Mouse (Mus musculus) cerebellum, adult 2 months (tissue): ENCODE data around the gene Shoc2. TPM values are rescaled to one million over a fixed set of nuclear protein-coding genes. Genes with fewer than 3 reads are reported as not detected.
"Not testable (repeated sequence)": the region's sequence is repeated elsewhere in the genome, so short reads cannot be mapped to it uniquely, and the experiment has no call there.

ENCODE experiments used
- DNase-seq, 2 experiments: peaks; one replicate each; pipeline ENCODE4 v3.0.0; 2021
- H3K27ac ChIP-seq: fragments of 200-500 bp; 2 replicates; pipeline ENCODE4 v1.5.1; 2012; ENCODE audit warnings: low read length, control low read depth, inconsistent platforms; ENCODE audit not compliant: insufficient read depth
- H3K27me3 ChIP-seq: fragments of 200-500 bp; 2 replicates; pipeline ENCODE4 v1.6.1; 2012; ENCODE audit warnings: inconsistent platforms, mild to moderate bottlenecking, low read length, moderate library complexity; ENCODE audit not compliant: control insufficient read depth, insufficient read depth
- H3K4me1 ChIP-seq: fragments of 200-500 bp; 2 replicates; pipeline ENCODE4 v1.6.1; 2011; ENCODE audit warnings: low read length; ENCODE audit not compliant: control insufficient read depth, insufficient read depth
- H3K4me3 ChIP-seq: fragments of 200-500 bp; replicated peaks from 2 replicates; pipeline ENCODE3; 2011; ENCODE audit warnings: mild to moderate bottlenecking, low read depth, low read length, control low read depth; ENCODE audit not compliant: insufficient read depth
- CTCF ChIP-seq: fragments of 200-500 bp; IDR thresholded peaks from 2 replicates; pipeline ENCODE4 v1.5.1; 2011; ENCODE audit warnings: low read depth, mild to moderate bottlenecking, control low read depth, low read length, moderate library complexity, borderline replicate concordance; ENCODE audit not compliant: insufficient read depth
- POLR2A ChIP-seq: fragments of 200-500 bp; IDR thresholded peaks from 2 replicates; pipeline ENCODE4 v1.6.1; 2011; ENCODE audit warnings: low read length, control low read depth, borderline replicate concordance; ENCODE audit not compliant: insufficient read depth
- WGBS: fragments of 180-500 bp; shearing (Covaris S2); methylation state at CpG from one replicate; pipeline ENCODE4 v1.1.7; 2018; 5-methylcytosine and 5-hydroxymethylcytosine counted together
- polyA plus RNA-seq: library from polyadenylated mRNA; depleted of rRNA; stranded (reverse); fragments of >200 nt; gene quantifications from 2 replicates; pipeline ENCODE4 v1.2.3, GENCODE M21; 2012

The Shoc2 gene
- polyA plus RNA-seq, 1 experiment = 31.9 TPM

- 0% methylated on average over 45 of the region's 47 CpGs for WGBS
- Histone ChIP-seq H3K27me3 (no peaks in the 10 kb centered on the region), H3K4me3 (peak overlapping the region; percentile 71), H3K4me1 (no peaks in the 10 kb centered on the region; the same call in 1 of the 2 replicates), H3K27ac (peak overlapping the region; percentile 42; the same call in 1 of the 2 replicates)
- TF ChIP-seq POLR2A = 0 out of 2 replicates have a peak, but pooled peaks have one; percentile 29
- TF ChIP-seq CTCF = no peak
- no peak for DNase-seq
Measured at GRCm38 (mm10) chr19:53944786-53945169, 672 bp downstream of the Shoc2 start.

GRCm38 (mm10) chr19:53945171-53946042 is 1.3 kb downstream of the Shoc2 start:
- peak overlapping the region; percentile 71 for H3K4me3 ChIP-seq
- H3K4me1 ChIP-seq = no peaks in the 10 kb centered on the region; the same call in 1 of the 2 replicates
- peak; percentile 50 to 63 for DNase-seq
- TF ChIP-seq POLR2A (no peak), CTCF (no peak)
- H3K27ac ChIP-seq = peak overlapping the region; percentile 42; the same call in 1 of the 2 replicates
- 1% methylated on average over 67 of the region's 69 CpGs for WGBS
- no peaks in the 10 kb centered on the region for H3K27me3 ChIP-seq

GRCm38 (mm10) chr19:53957513-53957912 is 13.4 kb downstream of the Shoc2 start:
- no peak for DNase-seq
- H3K27me3 ChIP-seq = no peaks in the 10 kb centered on the region
- no peaks in the 10 kb centered on the region for H3K4me1 ChIP-seq
- no peak overlapping the region for H3K4me3 ChIP-seq
- H3K27ac ChIP-seq = no peak overlapping the region
- TF ChIP-seq POLR2A (no peak), CTCF (no peak)
- WGBS = 96% methylated on average over 2 of the region's 2 CpGs

- no peaks in the 10 kb centered on the region for H3K4me1 ChIP-seq
- no peak for TF ChIP-seq POLR2A
- TF ChIP-seq CTCF = no peak
- H3K27ac ChIP-seq = no peak overlapping the region
- no peaks in the 10 kb centered on the region for H3K27me3 ChIP-seq
- DNase-seq = no peak
- 90% methylated on average over 4 of the region's 4 CpGs for WGBS
- H3K4me3 ChIP-seq = no peak overlapping the region
Measured at GRCm38 (mm10) chr19:53962511-53962910, 18.4 kb downstream of the Shoc2 start.

- not testable (repeated sequence) for DNase-seq, H3K27me3 ChIP-seq, H3K4me1 ChIP-seq, H3K27ac ChIP-seq, H3K4me3 ChIP-seq
- whole genome bisulfite sequencing = 97% methylated on average over 3 of the region's 3 CpGs
Measured at GRCm38 (mm10) chr19:53964347-53964746, 20.2 kb downstream of the Shoc2 start.

- no peaks in the 10 kb centered on the region for H3K4me1 ChIP-seq
- TF ChIP-seq CTCF (no peak), POLR2A (no peak)
- WGBS = 78% methylated on average over 10 of the region's 10 CpGs
- DNase-seq = no peak
- no peaks in the 10 kb centered on the region for H3K27me3 ChIP-seq
- H3K27ac ChIP-seq = no peak overlapping the region
- H3K4me3 ChIP-seq = no peak overlapping the region
Measured at GRCm38 (mm10) chr19:53964910-53965633, 21.0 kb downstream of the Shoc2 start.

- 90% methylated on average over 3 of the region's 3 CpGs for WGBS
- Histone ChIP-seq H3K4me3 (no peak overlapping the region), H3K4me1 (no peaks in the 10 kb centered on the region), H3K27ac (no peak overlapping the region), H3K27me3 (no peaks in the 10 kb centered on the region)
- no peak for TF ChIP-seq POLR2A
- TF ChIP-seq CTCF = no peak
- DNase-seq = no peak
Measured at GRCm38 (mm10) chr19:53969226-53969625, 25.1 kb downstream of the Shoc2 start.

GRCm38 (mm10) chr19:53971938-53972337 is 27.8 kb downstream of the Shoc2 start:
- H3K27me3 ChIP-seq = no peaks in the 10 kb centered on the region
- WGBS = 83% methylated on average over 7 of the region's 7 CpGs
- H3K27ac ChIP-seq = no peak overlapping the region
- no peak for DNase-seq
- TF ChIP-seq POLR2A (no peak), CTCF (no peak)
- H3K4me3 ChIP-seq = no peak overlapping the region
- no peaks in the 10 kb centered on the region; the same call in 1 of the 2 replicates for H3K4me1 ChIP-seq
